Mouse (Mus musculus) right cerebral cortex, adult 2 months (tissue): ENCODE measurements around the gene Fam221b.

ENCODE experiments used
- DNase-seq, 2 experiments: peaks; one replicate each; pipeline ENCODE4 v3.0.0; 2021 to 2022; ENCODE audit warnings: low spot score in 2 of 2

The Fam221b gene

GRCm38 (mm10) chr4:43668782-43669427, at the start of gene Fam221b, which contains the start of gene Tmem8b:
Gene Fam221b (minus strand): TSS chr4:43669145.
Gene Tmem8b (plus strand): TSS chr4:43668971.
- peak; percentile 87 to 93 for DNase-seq

- peak in 1 of 2 experiments; percentile 29 for DNase-seq
Observed at GRCm38 (mm10) chr4:43713652-43714219, 44.8 kb upstream of the Fam221b start.

- DNase-seq, result peak; percentile 84 to 87
Observed at GRCm38 (mm10) chr4:43711821-43712220, 42.9 kb upstream of the Fam221b start.

GRCm38 (mm10) chr4:43709869-43710268, 40.9 kb upstream of the Fam221b start, which contains the start of gene Olfr71:
Gene Olfr71 (minus strand): TSS chr4:43710255.
- DNase-seq, result no peak

GRCm38 (mm10) chr4:43705991-43706390, 37.0 kb upstream of the Fam221b start:
- DNase-seq, result no peak

- no peak for DNase-seq
Observed at GRCm38 (mm10) chr4:43703851-43704250, 34.9 kb upstream of the Fam221b start.

GRCm38 (mm10) chr4:43703439-43703838, 34.5 kb upstream of the Fam221b start:
- DNase-seq, result no peak

- no peak for DNase-seq
Observed at GRCm38 (mm10) chr4:43700707-43701106, 31.8 kb upstream of the Fam221b start, which contains the start of gene Olfr70. Gene Olfr70 (minus strand): TSS chr4:43700807.

GRCm38 (mm10) chr4:43696561-43696960, 27.6 kb upstream of the Fam221b start:
- DNase-seq, result no peak

- no peak for DNase-seq
Observed at GRCm38 (mm10) chr4:43695249-43695671, 26.3 kb upstream of the Fam221b start.

GRCm38 (mm10) chr4:43694439-43695248, 25.7 kb upstream of the Fam221b start:
- no peak for DNase-seq

GRCm38 (mm10) chr4:43693806-43694241, 24.9 kb upstream of the Fam221b start:
- DNase-seq, result no peak

- DNase-seq, result no peak
Observed at GRCm38 (mm10) chr4:43691026-43691425, 22.1 kb upstream of the Fam221b start.

GRCm38 (mm10) chr4:43690021-43690420, 21.1 kb upstream of the Fam221b start:
- no peak for DNase-seq

- DNase-seq, result no peak
Observed at GRCm38 (mm10) chr4:43679416-43680043, 10.6 kb upstream of the Fam221b start.

- DNase-seq, result no peak
Observed at GRCm38 (mm10) chr4:43678541-43678940, 9.6 kb upstream of the Fam221b start.

- DNase-seq, result no peak
Observed at GRCm38 (mm10) chr4:43675608-43676007, 6.7 kb upstream of the Fam221b start.

- no peak for DNase-seq
Observed at GRCm38 (mm10) chr4:43674974-43675373, 6.0 kb upstream of the Fam221b start.

- no peak for DNase-seq
Observed at GRCm38 (mm10) chr4:43673703-43674102, 4.8 kb upstream of the Fam221b start.

- peak; percentile 92 to 94 for DNase-seq
Observed at GRCm38 (mm10) chr4:43672070-43672469, 3.1 kb upstream of the Fam221b start.

GRCm38 (mm10) chr4:43669428-43669794, 466 bp upstream of the Fam221b start:
- peak in 1 of 2 experiments; percentile 26 for DNase-seq

GRCm38 (mm10) chr4:43666412-43666811, 2.5 kb downstream of the Fam221b start:
- no peak for DNase-seq
